Mouse (Mus musculus): ENCODE data around the gene Gm7945. TPM values are rescaled to one million over a fixed set of nuclear protein-coding genes. Genes with fewer than 3 reads are reported as not detected.
"Not testable (repeated sequence)": the region's sequence is repeated elsewhere in the genome, so short reads cannot be mapped to it uniquely, and the experiment has no call there.

Gene Gm7945
- not detected in 2 replicates for total RNA-seq (2012; rRNA removed)

DNA sequence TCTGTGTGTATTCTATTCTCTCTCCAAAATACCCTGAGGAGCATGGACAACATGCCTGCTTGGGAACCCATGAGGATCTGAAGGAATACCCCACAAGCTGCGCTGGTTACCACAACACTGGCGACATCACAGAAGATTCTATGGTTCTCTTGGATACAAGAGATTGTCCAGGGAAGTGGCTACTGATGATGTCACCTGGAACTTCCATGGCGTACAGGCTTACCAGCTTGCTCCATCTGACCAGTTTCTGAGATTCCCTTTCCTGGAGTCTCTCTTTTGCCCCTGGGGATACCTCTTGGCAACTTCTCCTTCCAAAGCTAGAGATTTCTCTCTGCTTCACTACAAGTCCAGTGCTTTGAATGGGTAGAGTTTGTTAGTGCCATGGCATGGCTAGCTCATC, at the start of gene Gm7945:
Gene Gm7945, minus strand, starts transcription at position 101 of the 400 bp plus-strand sequence.
- in situ Hi-C loops (cut with MboI; ENCODE audit: low sequenced_read_pairs in 2 of 2, unreplicated experiment in 2 of 2); H3K9me3 ChIP-seq (ENCODE audit: control insufficient read depth, insufficient read depth, low read depth, low read length); DNase-seq (ENCODE audit: low read depth, low spot score); H3K4me1 ChIP-seq (ENCODE audit: control insufficient read depth in 2 of 2, insufficient read depth in 2 of 2, low read length in 2 of 2, poor library complexity in 1 of 2); H3K27ac ChIP-seq (ENCODE audit: insufficient read depth, low read depth, low read length, poor library complexity, severe bottlenecking); H3K4me3 ChIP-seq (ENCODE audit: insufficient read depth in 1 of 2, low read depth in 1 of 2, low read length in 2 of 2, poor library complexity in 1 of 2, severe bottlenecking in 1 of 2); H3K36me3 ChIP-seq (ENCODE audit: control insufficient read depth, insufficient read depth, low read length, poor library complexity, severe bottlenecking); H3K9ac ChIP-seq (ENCODE audit: insufficient read depth, low read depth, low read length, poor library complexity, severe bottlenecking): not testable (repeated sequence)

DNA sequence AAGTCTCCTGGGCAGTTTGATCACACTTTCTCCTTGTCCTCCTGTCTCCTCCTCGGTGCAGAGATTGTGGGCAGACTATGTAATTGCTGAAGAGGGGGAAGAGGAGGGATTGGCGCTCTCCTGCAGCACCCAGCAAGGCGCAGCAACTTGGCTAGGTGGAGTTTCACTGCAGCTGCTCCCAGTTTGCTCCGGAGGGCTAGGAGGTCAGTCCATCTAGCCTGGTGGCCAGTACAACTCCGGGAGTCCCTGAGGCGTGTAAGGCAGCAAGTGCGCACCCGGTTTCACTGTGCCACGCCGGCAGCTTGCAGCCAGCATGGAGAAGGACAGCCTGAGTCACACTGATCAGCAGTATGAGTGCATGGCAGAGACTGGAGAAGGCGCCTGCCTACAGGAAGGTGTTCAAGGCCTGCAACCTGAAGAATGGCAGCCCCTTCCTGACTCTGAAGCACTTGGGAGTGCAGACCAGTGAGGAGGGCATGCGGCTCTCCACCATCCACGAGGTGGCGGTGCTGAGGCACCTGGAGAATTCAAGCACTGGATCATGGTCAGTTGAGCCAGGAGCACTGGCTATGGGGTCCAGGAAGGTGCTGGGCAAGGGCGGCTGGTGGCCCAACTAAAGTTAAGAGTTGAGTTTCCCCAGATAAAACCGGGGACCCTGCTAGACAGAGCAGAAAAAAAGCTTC, 39.4 kb upstream of the Gm7945 start:
- H3K4me1 ChIP-seq (ENCODE audit: control insufficient read depth in 2 of 2, insufficient read depth in 2 of 2, low read length in 2 of 2, poor library complexity in 1 of 2); in situ Hi-C loops (cut with MboI; ENCODE audit: low sequenced_read_pairs in 2 of 2, unreplicated experiment in 2 of 2); H3K36me3 ChIP-seq (ENCODE audit: control insufficient read depth, insufficient read depth, low read length, poor library complexity, severe bottlenecking); H3K9me3 ChIP-seq (ENCODE audit: control insufficient read depth, insufficient read depth, low read depth, low read length); H3K9ac ChIP-seq (ENCODE audit: insufficient read depth, low read depth, low read length, poor library complexity, severe bottlenecking); DNase-seq (ENCODE audit: low read depth, low spot score); H3K27ac ChIP-seq (ENCODE audit: insufficient read depth, low read depth, low read length, poor library complexity, severe bottlenecking): not testable (repeated sequence)
- H3K4me3 ChIP-seq (ENCODE audit: insufficient read depth in 1 of 2, low read depth in 1 of 2, low read length in 2 of 2, poor library complexity in 1 of 2, severe bottlenecking in 1 of 2), result peak overlapping the region in 1 of 2 experiments; percentile 21; a peak in 1 of 4 replicates

DNA sequence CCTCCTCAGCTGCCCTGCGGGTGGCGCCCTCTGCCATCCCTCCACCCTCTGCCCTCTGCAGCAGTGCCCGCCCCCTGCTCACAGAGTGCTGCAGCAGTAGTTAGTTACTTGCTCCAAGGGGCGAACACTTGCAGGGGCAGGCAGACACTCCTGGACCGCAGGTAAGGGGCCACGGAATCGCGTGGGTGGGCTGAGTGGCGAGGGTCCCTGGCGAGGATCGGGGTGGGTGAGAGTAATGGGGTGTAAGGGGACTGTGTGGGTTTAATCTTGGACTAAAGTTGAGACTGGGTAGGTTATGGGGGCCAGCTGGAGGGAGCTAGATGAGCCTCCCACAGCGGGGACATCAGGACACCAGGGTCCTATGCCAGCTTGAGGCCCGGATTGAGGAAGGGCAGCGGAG, 38.5 kb upstream of the Gm7945 start:
- in situ Hi-C loops (cut with MboI; ENCODE audit: low sequenced_read_pairs in 2 of 2, unreplicated experiment in 2 of 2); H3K4me1 ChIP-seq (ENCODE audit: control insufficient read depth in 2 of 2, insufficient read depth in 2 of 2, low read length in 2 of 2, poor library complexity in 1 of 2); H3K36me3 ChIP-seq (ENCODE audit: control insufficient read depth, insufficient read depth, low read length, poor library complexity, severe bottlenecking); H3K9ac ChIP-seq (ENCODE audit: insufficient read depth, low read depth, low read length, poor library complexity, severe bottlenecking); H3K9me3 ChIP-seq (ENCODE audit: control insufficient read depth, insufficient read depth, low read depth, low read length); H3K27ac ChIP-seq (ENCODE audit: insufficient read depth, low read depth, low read length, poor library complexity, severe bottlenecking); DNase-seq (ENCODE audit: low read depth, low spot score); H3K4me3 ChIP-seq (ENCODE audit: insufficient read depth in 1 of 2, low read depth in 1 of 2, low read length in 2 of 2, poor library complexity in 1 of 2, severe bottlenecking in 1 of 2): not testable (repeated sequence)

DNA sequence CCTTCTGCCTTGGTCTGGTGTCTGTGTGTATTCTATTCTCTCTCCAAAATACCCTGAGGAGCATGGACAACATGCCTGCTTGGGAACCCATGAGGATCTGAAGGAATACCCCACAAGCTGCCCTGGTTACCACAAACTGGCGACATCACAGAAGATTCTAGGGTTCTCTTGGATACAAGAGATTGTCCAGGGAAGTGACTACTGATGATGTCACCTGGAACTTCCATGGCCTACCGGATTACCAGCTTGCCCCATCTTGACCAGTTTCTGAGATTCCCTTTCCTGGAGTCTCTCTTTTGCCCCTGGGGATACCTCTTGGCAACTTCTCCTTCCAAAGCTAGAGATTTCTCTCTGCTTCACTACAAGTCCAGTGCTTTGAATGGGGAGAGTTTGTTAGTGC, 22.0 kb upstream of the Gm7945 start, which contains the start of gene Gm6482:
Gene Gm6482, minus strand, starts transcription at position 101 of the 400 bp plus-strand sequence.
- H3K4me3 ChIP-seq (ENCODE audit: insufficient read depth in 1 of 2, low read depth in 1 of 2, low read length in 2 of 2, poor library complexity in 1 of 2, severe bottlenecking in 1 of 2); H3K9me3 ChIP-seq (ENCODE audit: control insufficient read depth, insufficient read depth, low read depth, low read length): not testable (repeated sequence)

DNA sequence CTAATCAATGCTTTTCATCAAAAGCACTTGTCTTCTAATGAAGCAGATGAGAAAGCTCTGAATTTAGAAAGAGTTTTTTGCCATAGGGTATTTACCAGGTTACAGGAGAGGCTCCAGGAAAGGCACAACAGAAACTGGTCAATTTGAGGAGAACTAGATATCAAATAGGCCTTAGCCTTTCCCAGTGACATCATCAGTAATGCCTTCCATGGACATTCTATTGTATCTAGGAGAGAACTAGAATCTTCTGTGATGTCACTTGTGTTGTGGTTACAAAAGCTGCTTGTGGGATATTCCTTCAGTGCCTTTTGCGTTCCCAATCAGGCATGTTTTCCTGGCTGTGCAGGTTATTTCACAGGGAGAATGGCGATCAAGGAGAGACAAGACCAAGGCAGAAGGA, 37.9 kb downstream of the Gm7945 start, which contains the start of gene Gm5798:
Gene Gm5798, plus strand, starts transcription at position 301 of the 400 bp plus-strand sequence.
- H3K4me3 ChIP-seq (ENCODE audit: insufficient read depth in 1 of 2, low read depth in 1 of 2, low read length in 2 of 2, poor library complexity in 1 of 2, severe bottlenecking in 1 of 2); H3K27ac ChIP-seq (ENCODE audit: insufficient read depth, low read depth, low read length, poor library complexity, severe bottlenecking); H3K9me3 ChIP-seq (ENCODE audit: control insufficient read depth, insufficient read depth, low read depth, low read length); in situ Hi-C loops (cut with MboI; ENCODE audit: low sequenced_read_pairs in 2 of 2, unreplicated experiment in 2 of 2); DNase-seq (ENCODE audit: low read depth, low spot score); H3K36me3 ChIP-seq (ENCODE audit: control insufficient read depth, insufficient read depth, low read length, poor library complexity, severe bottlenecking); H3K9ac ChIP-seq (ENCODE audit: insufficient read depth, low read depth, low read length, poor library complexity, severe bottlenecking); H3K4me1 ChIP-seq (ENCODE audit: control insufficient read depth in 2 of 2, insufficient read depth in 2 of 2, low read length in 2 of 2, poor library complexity in 1 of 2): not testable (repeated sequence)

More for the DNA sequence above, 22.0 kb upstream of the Gm7945 start, which contains the start of gene Gm6482:
- H3K27ac ChIP-seq (ENCODE audit: insufficient read depth, low read depth, low read length, poor library complexity, severe bottlenecking); H3K9ac ChIP-seq (ENCODE audit: insufficient read depth, low read depth, low read length, poor library complexity, severe bottlenecking); DNase-seq (ENCODE audit: low read depth, low spot score); in situ Hi-C loops (cut with MboI; ENCODE audit: low sequenced_read_pairs in 2 of 2, unreplicated experiment in 2 of 2); H3K36me3 ChIP-seq (ENCODE audit: control insufficient read depth, insufficient read depth, low read length, poor library complexity, severe bottlenecking); H3K4me1 ChIP-seq (ENCODE audit: control insufficient read depth in 2 of 2, insufficient read depth in 2 of 2, low read length in 2 of 2, poor library complexity in 1 of 2): not testable (repeated sequence)

Other genes starting within 250 kb of the Gm7945 start
- not detected in 2 replicates for gene Mbl1, start 234.9 kb downstream of the Gm7945 start, total RNA-seq (2012; rRNA removed)
- 1.6 and 1.7 TPM in 2 replicates for gene Sftpd, start 201.2 kb downstream of the Gm7945 start, total RNA-seq (2012; rRNA removed)
- gene Gm2832, start 107.6 kb downstream of the Gm7945 start, total RNA-seq (2012; rRNA removed), result 0.31 and 0.48 TPM in 2 replicates
- 0.40 TPM in 1 of 2 replicates, not detected in the other for gene Gm5798, start 37.8 kb downstream of the Gm7945 start, total RNA-seq (2012; rRNA removed)
- not detected in 2 replicates for gene Gm6482, start 21.9 kb upstream of the Gm7945 start, total RNA-seq (2012; rRNA removed)
- not detected in 2 replicates for gene Gm7954, start 67.1 kb upstream of the Gm7945 start, total RNA-seq (2012; rRNA removed)
- not detected in 2 replicates for gene Gm3486, start 103.1 kb upstream of the Gm7945 start, total RNA-seq (2012; rRNA removed)
- not detected in 2 replicates for gene Gm7970, start 169.2 kb upstream of the Gm7945 start, total RNA-seq (2012; rRNA removed)
- not detected in 2 replicates for gene 1700049E17Rik2, start 186.8 kb upstream of the Gm7945 start, total RNA-seq (2012; rRNA removed)
- not detected in 2 replicates for gene Gm3072, start 238.2 kb upstream of the Gm7945 start, total RNA-seq (2012; rRNA removed)